Mouse (Mus musculus) heart, postnatal 0 days (tissue): ENCODE results near the gene Arpc1a.
"Not testable (repeated sequence)": the region's sequence is repeated elsewhere in the genome, so short reads cannot be mapped to it uniquely, and the experiment has no call there.

Source experiments
- CTCF ChIP-seq: IDR thresholded peaks from 2 replicates; pipeline ENCODE4 v1.5.1; 2016; ENCODE audit warnings: antibody characterized with exemption, control low read depth, low read depth
- EP300 ChIP-seq: IDR thresholded peaks from 2 replicates; pipeline ENCODE4 v1.6.1; 2016; ENCODE audit warnings: antibody characterized with exemption, low read depth

- TF ChIP-seq CTCF, EP300: not testable (repeated sequence)
Measured at GRCm38 (mm10) chr5:145083201-145083600, 429 bp upstream of the Arpc1a start.
